Comparison of ENCODE assay signal across 9 mouse cellular contexts in the genomic region with DNA sequence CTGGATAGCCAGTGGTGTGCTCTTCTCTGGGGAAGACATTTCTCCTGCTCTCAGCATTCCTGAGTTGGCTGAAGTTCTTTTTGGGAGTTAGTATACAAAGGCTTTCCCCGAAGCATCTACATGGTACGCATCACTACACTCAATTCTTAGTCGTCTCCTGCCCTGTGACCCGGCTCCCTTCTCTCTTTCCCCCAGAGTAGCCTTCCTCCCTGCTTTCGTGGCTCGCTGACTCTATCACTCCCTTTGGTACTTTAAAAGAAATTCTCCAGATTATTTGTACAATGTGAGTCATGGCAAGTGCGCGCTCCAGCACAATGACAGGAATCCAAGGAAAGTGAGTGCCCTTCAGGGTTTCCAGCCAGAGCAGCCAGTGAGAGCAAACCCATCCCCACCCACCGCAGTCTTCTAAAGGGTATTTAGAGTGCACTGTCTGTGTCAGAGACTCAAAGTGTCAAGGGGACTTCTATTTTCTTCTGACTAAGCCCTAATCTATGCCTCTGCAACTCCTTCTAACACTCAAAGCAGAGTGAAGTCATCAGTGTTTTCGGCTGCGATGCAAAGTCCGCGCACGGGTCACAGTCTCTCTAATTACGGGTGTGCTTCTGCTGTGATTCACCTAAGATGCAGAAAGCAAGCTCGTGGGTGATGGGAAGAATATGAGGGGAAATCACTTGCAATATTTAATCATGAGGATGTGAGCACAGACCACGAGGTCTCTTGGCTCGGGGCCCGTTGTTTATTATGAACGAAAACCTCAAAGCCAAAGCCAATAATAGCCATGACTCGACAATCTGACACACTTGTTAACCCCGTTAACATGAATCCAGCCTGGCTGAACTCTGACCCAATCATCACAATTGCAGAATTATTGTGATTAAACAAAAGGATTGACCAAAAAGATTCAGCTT.
DNase-seq lines count a peak whose midpoint lies in the region; ATAC-seq and TF ChIP-seq lines count a peak whose summit lies in the region.
"Had no signal": no experiment of that assay in that cellular context is flagged by ENCODE, and none has a peak within 500 bp of the region (broad histone marks: within the 10 kb centered on the region; RNA-seq: fewer than 3 reads in every experiment).

No protein-coding gene starts in this region.

- peak; percentile 32 for DNase-seq in left cerebral cortex, postnatal 4 days
- DNase-seq in left cerebral cortex, postnatal 14 days (ENCODE audit: low spot score in 2 of 2), result no peak
- peak; percentile 42 to 44 for DNase-seq in lung, adult 18-20 months
- DNase-seq in retina, postnatal 1 day, result peak; percentile 34
- no peak for DNase-seq in frontal cortex, postnatal 36 days (ENCODE audit: low spot score in 2 of 2)
- DNase-seq in left cerebral cortex, adult 2 months (ENCODE audit: extremely low spot score in 1 of 2, low spot score in 2 of 2), result no peak

- TF ChIP-seq CTCF in left cerebral cortex, adult 2 months (IDR thresholded peaks at IDR 0.05), result no peak

- intact Hi-C loops in left cerebral cortex, postnatal 4 days (cut with DNase I), result no loop called here
- intact Hi-C loops in left cerebral cortex, postnatal 14 days (cut with DNase I), result no loop called here
- intact Hi-C loops in left cerebral cortex, adult 2 months (cut with DNase I), result no loop called here

- 0 out of 2 replicates have a peak, but pooled peaks cover 6% of the 10 kb centered on the region for H3K4me1 ChIP-seq in heart, embryonic 12.5 days (replicated peaks)
- H3K4me1 ChIP-seq: lung, embryonic 15.5 days had no signal

- H3K27me3 ChIP-seq in heart, embryonic 12.5 days (replicated peaks), result no peaks in the 10 kb centered on the region
- H3K27me3 ChIP-seq: lung, embryonic 15.5 days had no signal

- H3K4me3 ChIP-seq in heart, embryonic 12.5 days, result no peak overlapping the region
- no peak overlapping the region for H3K4me3 ChIP-seq in left cerebral cortex, adult 2 months
- H3K4me3 ChIP-seq: embryonic facial prominence, embryonic 13.5 days; lung, embryonic 15.5 days had no signal

- 0 out of 2 replicates have a peak, but pooled peaks cover 3% of the 10 kb centered on the region for H3K9me3 ChIP-seq in heart, embryonic 12.5 days (replicated peaks)
- H3K9me3 ChIP-seq: embryonic facial prominence, embryonic 13.5 days; lung, embryonic 15.5 days had no signal

- 69% methylated on average over 22 of the region's 22 CpGs for WGBS in heart, embryonic 12.5 days

- H3K9ac ChIP-seq in heart, embryonic 12.5 days, result no peak overlapping the region
- H3K9ac ChIP-seq: embryonic facial prominence, embryonic 13.5 days; lung, embryonic 15.5 days had no signal

- H3K36me3 ChIP-seq in heart, embryonic 12.5 days, result peaks cover 16% of the 10 kb centered on the region

- H3K4me2 ChIP-seq in heart, embryonic 12.5 days, result 0 out of 2 replicates have a peak overlapping the region, but pooled peaks have one; percentile 7
- H3K4me2 ChIP-seq: embryonic facial prominence, embryonic 13.5 days; lung, embryonic 15.5 days had no signal

- no peak overlapping the region for H3K27ac ChIP-seq in heart, embryonic 12.5 days (ENCODE audit: poor library complexity, severe bottlenecking)
- H3K27ac ChIP-seq in left cerebral cortex, adult 2 months, result no peak overlapping the region
- H3K27ac ChIP-seq: embryonic facial prominence, embryonic 13.5 days; lung, embryonic 15.5 days had no signal

- no peak for ATAC-seq in heart, embryonic 12.5 days (ENCODE audit: insufficient number of reproducible peaks, low FRiP score)

Comparison
In these comparisons a context has a peak if more than half of its experiments do, and no peak if none do; other contexts are left out.
1. DNase-seq: peak in left cerebral cortex, postnatal 4 days (single experiment), lung, adult 18-20 months (2 of 2) and retina, postnatal 1 day (single experiment); none in left cerebral cortex, postnatal 14 days (0 of 2), frontal cortex, postnatal 36 days (0 of 2) and left cerebral cortex, adult 2 months (0 of 2).